Mouse (Mus musculus) small intestine, adult 2 months (tissue): Measurements from ENCODE around the gene Tmem108. TPM values are rescaled to one million over a fixed set of nuclear protein-coding genes. Genes with fewer than 3 reads are reported as not detected.
"Not testable (repeated sequence)": the region's sequence is repeated elsewhere in the genome, so short reads cannot be mapped to it uniquely, and the experiment has no call there.

Source experiments
- H3K27ac ChIP-seq: fragments of 200-500 bp; 2 replicates; pipeline ENCODE4 v1.5.1; 2012; ENCODE audit warnings: low read depth, low read length, control low read depth, inconsistent platforms; ENCODE audit not compliant: insufficient read depth
- H3K27me3 ChIP-seq: fragments of 200-500 bp; 2 replicates; pipeline ENCODE4 v1.6.1; 2012; ENCODE audit warnings: mild to moderate bottlenecking, moderate library complexity, low read length, inconsistent platforms; ENCODE audit not compliant: control insufficient read depth, insufficient read depth
- H3K36me3 ChIP-seq: fragments of 200-500 bp; 2 replicates; pipeline ENCODE4 v1.6.1; 2012; ENCODE audit warnings: mild to moderate bottlenecking, low read length, control low read depth, inconsistent platforms; ENCODE audit not compliant: control insufficient read depth, insufficient read depth
- H3K4me1 ChIP-seq: fragments of 200-500 bp; 2 replicates; pipeline ENCODE4 v1.6.1; 2012; ENCODE audit warnings: low read length, inconsistent platforms, mixed read lengths; ENCODE audit not compliant: control insufficient read depth, insufficient read depth, insufficient read length
- H3K4me3 ChIP-seq: fragments of 200-500 bp; 2 replicates; pipeline ENCODE4 v1.5.1; 2012; ENCODE audit warnings: low read depth, mild to moderate bottlenecking, control low read depth, inconsistent platforms, low read length, moderate library complexity
- CTCF ChIP-seq: fragments of 200-500 bp; IDR thresholded peaks from 2 replicates; pipeline ENCODE4 v1.5.1; 2012; ENCODE audit warnings: low read depth, mild to moderate bottlenecking, control low read depth, inconsistent platforms, low read length, moderate library complexity, mixed read lengths; ENCODE audit not compliant: insufficient replicate concordance, insufficient read length; ENCODE audit errors: extremely low read depth
- POLR2A ChIP-seq: fragments of 200-500 bp; IDR thresholded peaks from 2 replicates; pipeline ENCODE4 v1.6.1; 2012; ENCODE audit warnings: low read depth, mild to moderate bottlenecking, control low read depth, inconsistent platforms, low read length, moderate library complexity
- WGBS: fragments of 180-500 bp; shearing (Covaris S2); methylation state at CpG from one replicate; pipeline ENCODE4 v1.1.7; 2018; 5-methylcytosine and 5-hydroxymethylcytosine counted together
- polyA plus RNA-seq: library from polyadenylated mRNA; depleted of rRNA; stranded (reverse); fragments of >200 nt; gene quantifications from 2 replicates; pipeline ENCODE4 v1.2.3, GENCODE M21; 2012

Tmem108 gene
- polyA plus RNA-seq, 1 experiment, result 0.85 TPM

DNA sequence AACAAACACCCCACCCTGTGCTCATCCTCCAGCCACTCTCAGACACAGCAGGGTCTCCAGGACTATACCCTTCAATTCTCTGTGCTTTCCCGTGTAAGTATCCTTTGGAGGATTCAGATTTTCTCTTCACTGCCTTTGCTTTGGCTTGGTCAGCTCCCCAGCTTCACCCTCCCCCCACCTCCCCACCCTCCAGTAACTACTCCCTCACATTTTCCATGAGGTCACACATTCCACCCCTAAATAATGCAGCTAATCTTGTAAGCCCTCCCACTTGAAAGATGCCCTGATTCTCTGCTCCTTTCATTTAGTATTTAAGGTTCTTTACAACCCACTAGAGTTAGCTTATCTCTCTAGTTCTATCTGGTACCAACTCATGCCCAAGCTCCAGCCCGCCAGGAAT is 82.4 kb downstream of the Tmem108 start:
- Histone ChIP-seq H3K36me3 (no peaks in the 10 kb centered on the region), H3K4me1 (no peaks in the 10 kb centered on the region), H3K4me3 (no peak overlapping the region), H3K27ac (no peak overlapping the region), H3K27me3 (no peaks in the 10 kb centered on the region; the same call in 1 of the 2 replicates)
- TF ChIP-seq POLR2A, result no peak
- TF ChIP-seq CTCF, result no peak
- WGBS, result 29% methylated on average over 2 of the region's 2 CpGs

DNA sequence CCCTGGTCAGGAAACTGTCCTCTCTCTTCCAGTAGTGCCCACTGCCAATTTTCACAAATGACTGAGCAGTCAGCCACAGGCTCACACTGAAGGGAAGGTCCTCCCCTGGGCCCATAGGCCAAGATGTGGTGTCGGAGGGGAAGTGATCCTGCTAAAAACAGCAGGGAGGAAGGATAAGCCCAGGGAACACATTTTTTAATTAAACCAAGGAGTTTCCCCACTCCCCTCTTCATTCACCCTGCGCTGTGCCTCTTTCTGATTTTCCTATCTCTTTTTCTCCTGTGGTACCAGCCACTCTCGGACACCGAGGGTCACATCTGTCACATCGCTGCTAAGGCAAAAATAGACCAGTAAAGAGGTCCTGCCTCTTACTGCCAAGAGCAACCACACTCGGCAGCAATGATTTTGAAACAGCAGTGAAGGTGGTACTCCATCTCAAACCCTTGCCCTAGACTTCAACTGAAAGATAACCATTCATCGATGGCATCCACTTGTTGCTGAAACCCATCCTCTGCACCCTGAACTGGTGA is 83.0 kb downstream of the Tmem108 start:
- Histone ChIP-seq H3K4me1 (no peaks in the 10 kb centered on the region), H3K27ac (no peak overlapping the region), H3K36me3 (no peaks in the 10 kb centered on the region), H3K27me3 (no peaks in the 10 kb centered on the region; the same call in 1 of the 2 replicates), H3K4me3 (no peak overlapping the region)
- 79% methylated on average over 7 of the region's 7 CpGs for WGBS
- TF ChIP-seq CTCF (no peak), POLR2A (no peak)

DNA sequence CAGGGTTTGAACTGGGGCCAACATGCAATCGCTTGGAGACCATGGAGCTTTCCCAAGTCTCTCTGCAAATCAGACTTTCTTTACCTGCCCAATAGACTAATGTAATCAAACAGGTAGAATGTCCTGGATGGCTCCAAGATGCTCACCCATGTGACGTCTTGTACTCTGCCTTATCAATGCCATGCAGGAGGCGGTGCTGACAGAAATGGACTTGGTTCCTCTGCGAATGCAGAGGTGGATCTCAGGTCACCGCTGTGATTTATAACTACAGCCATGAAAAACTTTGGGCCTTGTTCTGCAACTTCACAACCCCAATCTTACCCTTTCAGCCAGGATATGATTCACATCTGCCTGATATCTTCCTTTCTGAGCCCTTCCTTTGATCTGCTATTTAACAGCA is 83.8 kb downstream of the Tmem108 start:
- TF ChIP-seq CTCF (no peak), POLR2A (no peak)
- no peak overlapping the region for H3K4me3 ChIP-seq

DNA sequence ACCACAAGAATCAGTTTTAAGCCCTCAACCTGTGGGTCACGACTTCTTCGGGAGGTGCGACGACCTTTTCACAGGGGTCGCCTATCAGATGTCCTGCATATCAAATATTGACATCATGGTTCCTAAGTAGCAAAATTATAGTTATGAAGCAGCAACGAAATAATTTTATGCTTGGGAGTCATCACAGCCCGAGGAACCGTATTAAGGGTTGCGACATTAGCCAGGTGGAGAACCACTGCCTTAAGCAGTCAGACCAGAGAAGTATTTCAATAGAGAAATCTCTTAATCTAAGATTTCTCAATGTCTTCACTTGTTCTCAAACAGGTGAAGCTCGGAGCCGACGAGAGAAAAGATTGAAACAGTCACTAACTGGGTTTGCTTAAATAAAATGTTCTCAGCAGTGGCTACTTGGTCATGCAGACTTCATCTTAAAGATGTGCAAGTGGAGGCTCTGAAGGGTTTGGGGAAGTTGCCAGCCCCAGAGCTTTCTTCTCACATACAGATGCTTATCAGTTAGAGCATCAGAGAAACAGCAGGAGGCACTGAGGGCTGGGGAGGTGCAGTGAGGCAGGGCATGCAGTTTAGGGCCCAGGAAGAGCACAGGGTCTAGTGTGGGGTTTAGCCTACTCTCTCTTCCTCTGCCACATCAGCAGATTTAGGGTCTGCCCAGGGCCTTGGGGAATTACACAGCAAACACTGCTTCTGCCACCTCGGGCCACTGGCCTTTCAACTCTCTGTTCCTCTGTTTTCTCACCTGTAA is 85.7 kb downstream of the Tmem108 start:
- Histone ChIP-seq H3K36me3 (no peaks in the 10 kb centered on the region), H3K27ac (no peak overlapping the region)

More for the DNA sequence above, 83.8 kb downstream of the Tmem108 start:
- H3K27me3 ChIP-seq, result no peaks in the 10 kb centered on the region; the same call in 1 of the 2 replicates
- H3K36me3 ChIP-seq, result no peaks in the 10 kb centered on the region
- no peaks in the 10 kb centered on the region for H3K4me1 ChIP-seq
- 58% methylated on average over 5 of the region's 5 CpGs for WGBS
- no peak overlapping the region for H3K27ac ChIP-seq

DNA sequence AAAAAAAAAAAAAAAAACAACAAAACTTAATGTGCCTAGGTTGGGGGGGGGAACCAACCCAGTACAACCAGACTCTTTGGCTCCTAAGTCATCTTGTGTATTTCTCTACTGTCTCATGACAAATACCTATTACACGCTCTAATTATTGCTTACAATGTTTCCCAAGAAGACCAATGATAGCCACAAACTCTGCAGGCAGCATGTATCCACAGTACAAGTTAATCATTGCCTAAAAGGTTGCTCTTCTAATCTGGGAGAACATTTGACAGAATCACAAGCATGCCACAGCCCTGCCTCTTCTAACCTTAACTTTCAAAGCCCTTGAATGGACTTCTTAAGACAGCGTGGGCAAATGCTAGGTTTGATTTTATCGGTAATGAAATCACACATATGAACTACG is 88.8 kb downstream of the Tmem108 start:
- Histone ChIP-seq H3K4me1 (no peaks in the 10 kb centered on the region), H3K36me3 (no peaks in the 10 kb centered on the region), H3K4me3 (no peak overlapping the region), H3K27me3 (no peaks in the 10 kb centered on the region; the same call in 1 of the 2 replicates), H3K27ac (no peak overlapping the region)
- 51% methylated on average over 4 of the region's 4 CpGs for WGBS
- TF ChIP-seq CTCF, result no peak
- TF ChIP-seq POLR2A, result no peak

More for the DNA sequence above, 85.7 kb downstream of the Tmem108 start:
- no peaks in the 10 kb centered on the region for H3K4me1 ChIP-seq
- 78% methylated on average over 13 of the region's 13 CpGs for WGBS
- no peaks in the 10 kb centered on the region; the same call in 1 of the 2 replicates for H3K27me3 ChIP-seq
- no peak overlapping the region for H3K4me3 ChIP-seq
- TF ChIP-seq CTCF (no peak), POLR2A (no peak)

DNA sequence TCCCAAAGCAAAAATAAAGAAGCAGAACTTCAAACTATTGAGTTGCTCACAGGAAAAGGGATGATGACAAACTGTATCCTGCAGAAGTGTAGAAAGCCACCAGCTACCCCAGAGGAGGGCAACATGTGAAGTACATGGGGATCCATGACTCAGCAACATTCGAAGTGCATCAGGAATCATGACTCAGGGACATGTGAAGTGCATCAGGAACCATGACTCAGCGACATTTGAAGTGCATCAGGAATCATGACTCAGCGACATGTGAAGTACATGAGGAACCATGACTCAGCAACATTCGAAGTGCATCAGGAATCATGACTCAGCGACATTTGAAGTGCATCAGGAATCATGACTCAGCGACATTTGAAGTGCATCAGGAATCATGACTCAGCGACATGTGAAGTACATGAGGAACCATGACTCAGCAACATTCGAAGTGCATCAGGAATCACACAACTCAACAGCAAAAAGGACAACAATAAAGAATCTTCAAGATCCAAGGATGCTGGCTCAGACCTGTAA is 91.0 kb downstream of the Tmem108 start:
- 96% methylated on average over 8 of the region's 8 CpGs for WGBS
- not testable (repeated sequence) for H3K36me3 ChIP-seq, H3K4me3 ChIP-seq, H3K27ac ChIP-seq, H3K4me1 ChIP-seq, H3K27me3 ChIP-seq

DNA sequence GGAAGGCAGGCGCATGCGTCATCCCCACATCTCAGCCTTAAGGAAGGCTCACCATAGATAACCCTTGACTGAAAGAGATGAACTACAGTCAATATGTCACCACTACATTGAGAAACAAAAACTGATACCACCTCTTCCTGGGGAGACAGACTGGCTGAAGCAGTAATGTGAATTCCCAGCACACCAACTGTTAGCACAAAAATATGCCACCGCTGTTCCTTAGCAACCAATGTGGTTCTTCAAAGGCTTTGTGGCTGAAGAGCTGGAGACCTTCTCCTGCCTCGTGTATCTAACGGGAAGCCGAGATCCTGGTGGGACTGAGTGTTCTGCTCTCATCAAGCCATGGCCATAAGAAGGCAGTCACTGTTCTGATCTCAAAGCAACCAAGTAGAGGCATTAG is 92.8 kb downstream of the Tmem108 start:
- WGBS, result 87% methylated on average over 6 of the region's 6 CpGs
- TF ChIP-seq CTCF, result no peak
- TF ChIP-seq POLR2A, result no peak
- Histone ChIP-seq H3K27me3 (no peaks in the 10 kb centered on the region), H3K4me3 (no peak overlapping the region), H3K27ac (no peak overlapping the region), H3K36me3 (no peaks in the 10 kb centered on the region), H3K4me1 (no peaks in the 10 kb centered on the region)

DNA sequence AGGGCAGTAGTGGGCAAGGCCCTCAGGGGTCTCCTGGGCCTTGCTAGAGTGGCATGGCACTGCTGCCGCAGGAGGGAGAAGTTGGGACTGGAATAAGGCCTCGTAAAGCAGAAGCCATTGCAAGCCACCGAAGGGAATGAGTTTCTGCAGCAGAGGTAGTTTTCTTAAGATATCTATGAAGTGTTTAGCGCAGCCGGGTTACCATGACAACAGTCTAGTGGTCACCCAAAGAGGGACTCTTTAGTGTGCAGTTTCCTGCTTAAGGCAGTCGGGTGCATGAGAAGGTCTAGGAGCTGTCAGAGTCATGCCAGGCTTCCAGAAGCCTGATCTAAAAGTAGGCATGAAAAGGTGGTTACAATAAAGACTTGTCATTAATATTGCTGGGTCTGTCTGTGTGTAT is 95.8 kb downstream of the Tmem108 start:
- H3K27ac ChIP-seq, result no peak overlapping the region
- H3K36me3 ChIP-seq, result no peaks in the 10 kb centered on the region
- 80% methylated on average over 6 of the region's 6 CpGs for WGBS
- no peak for TF ChIP-seq CTCF
- no peak for TF ChIP-seq POLR2A
- H3K4me3 ChIP-seq, result no peak overlapping the region
- H3K4me1 ChIP-seq, result no peaks in the 10 kb centered on the region
- no peaks in the 10 kb centered on the region for H3K27me3 ChIP-seq
